Mouse (Mus musculus): ENCODE results near the gene Gjc1.

DNA sequence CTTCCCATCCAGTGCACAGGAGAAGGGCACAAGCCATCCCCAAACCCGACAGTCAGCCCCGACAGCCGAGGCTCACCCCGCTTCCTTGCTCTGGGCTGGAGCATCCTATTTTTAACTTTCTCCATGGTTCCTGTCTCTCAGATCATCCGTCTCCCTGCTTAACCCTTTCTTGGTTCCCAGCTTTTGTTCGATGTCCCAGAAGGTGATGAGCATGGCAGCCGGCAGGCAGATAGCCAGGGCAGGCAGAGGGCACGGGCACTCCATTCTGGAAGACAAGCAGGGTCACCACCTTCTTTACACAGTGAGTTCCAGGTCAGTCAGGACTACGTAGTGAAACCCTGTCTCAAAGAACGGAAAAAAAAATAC lies 38.5 kb downstream of the Gjc1 start:
- no peak for TF ChIP-seq CHD2 (IDR thresholded peaks at IDR 0.05; ENCODE audit: low read depth, low read length)
- TF ChIP-seq ZNF384 (IDR thresholded peaks at IDR 0.05; ENCODE audit: low read depth, low read length) = no peak

All from ES-E14 (cell line).